Mouse (Mus musculus): ENCODE measurements around the gene Armc9.

Armc9 gene

GRCm38 (mm10) chr1:86188271-86188670 is 33.7 kb downstream of the Armc9 start:
- DNase-seq (ENCODE audit: low read depth, low spot score): no peak
- H3K27me3 ChIP-seq (ENCODE audit: control insufficient read depth, insufficient read depth, low read length, poor library complexity, severe bottlenecking): no peaks in the 10 kb centered on the region
- H3K36me3 ChIP-seq (ENCODE audit: control insufficient read depth, insufficient read depth, low read length, poor library complexity, severe bottlenecking): no peaks in the 10 kb centered on the region

- DNase-seq (ENCODE audit: low read depth, low spot score): peak; percentile 74
- Histone ChIP-seq H3K36me3 (ENCODE audit: control insufficient read depth, insufficient read depth, low read length, poor library complexity, severe bottlenecking) (no peaks in the 10 kb centered on the region), H3K27me3 (ENCODE audit: control insufficient read depth, insufficient read depth, low read length, poor library complexity, severe bottlenecking) (no peaks in the 10 kb centered on the region)
Measured at GRCm38 (mm10) chr1:86189034-86189702, 34.6 kb downstream of the Armc9 start.

DNA sequence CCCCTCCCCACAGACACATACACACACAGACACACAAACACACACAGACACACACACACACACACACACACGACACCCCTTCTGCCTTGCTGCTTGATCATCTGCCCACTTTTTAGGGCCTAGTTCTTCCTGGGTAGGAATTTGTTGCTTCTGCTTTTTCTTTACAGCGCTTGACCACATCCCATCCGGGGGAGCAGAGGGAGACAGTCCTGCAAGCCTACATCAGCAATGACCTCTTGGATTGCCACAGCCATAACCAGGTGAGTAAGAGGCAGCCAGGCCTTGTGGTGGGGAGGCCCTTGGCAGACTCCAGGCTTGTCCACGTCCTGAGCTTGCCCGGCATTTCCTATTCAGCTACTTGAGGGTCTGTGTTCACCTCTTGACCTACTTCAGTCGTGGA is 36.3 kb downstream of the Armc9 start:
- H3K36me3 ChIP-seq (ENCODE audit: control insufficient read depth, insufficient read depth, low read length, poor library complexity, severe bottlenecking): no peaks in the 10 kb centered on the region
- DNase-seq (ENCODE audit: low read depth, low spot score): no peak
- no peaks in the 10 kb centered on the region for H3K27me3 ChIP-seq (ENCODE audit: control insufficient read depth, insufficient read depth, low read length, poor library complexity, severe bottlenecking)

- H3K27me3 ChIP-seq (ENCODE audit: control insufficient read depth, insufficient read depth, low read length, poor library complexity, severe bottlenecking): no peaks in the 10 kb centered on the region
- DNase-seq (ENCODE audit: low read depth, low spot score): peak; percentile 35
Measured at GRCm38 (mm10) chr1:86194044-86194443, 39.5 kb downstream of the Armc9 start.

DNA sequence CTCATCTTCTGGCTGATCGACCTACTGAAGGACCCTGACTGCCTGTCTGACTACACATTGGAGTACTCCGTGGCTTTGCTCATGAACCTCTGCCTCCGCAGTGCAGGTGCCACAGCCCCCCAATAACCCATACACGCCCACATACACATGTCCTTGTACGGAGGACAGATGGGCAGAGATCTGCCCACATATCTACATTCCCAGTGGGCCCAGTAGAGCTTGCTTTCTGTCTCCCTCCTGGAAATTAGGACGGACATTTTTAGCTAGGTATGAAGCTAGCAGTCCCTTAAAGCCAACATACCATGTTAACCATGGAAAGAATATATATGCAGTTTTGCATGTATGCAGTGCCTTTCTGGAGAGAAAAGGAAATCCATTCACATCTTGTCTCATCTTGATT is 43.7 kb downstream of the Armc9 start:
- no peak for DNase-seq (ENCODE audit: low read depth, low spot score)

More at GRCm38 (mm10) chr1:86194044-86194443, 39.5 kb downstream of the Armc9 start:
- no peaks in the 10 kb centered on the region for H3K36me3 ChIP-seq (ENCODE audit: control insufficient read depth, insufficient read depth, low read length, poor library complexity, severe bottlenecking)

GRCm38 (mm10) chr1:86199026-86199425 is 44.4 kb downstream of the Armc9 start:
- DNase-seq (ENCODE audit: low read depth, low spot score): no peak
- H3K27me3 ChIP-seq (ENCODE audit: control insufficient read depth, insufficient read depth, low read length, poor library complexity, severe bottlenecking): no peaks in the 10 kb centered on the region
- H3K36me3 ChIP-seq (ENCODE audit: control insufficient read depth, insufficient read depth, low read length, poor library complexity, severe bottlenecking): peaks cover 4% of the 10 kb centered on the region; the same call in 1 of the 2 replicates

More for the DNA sequence above, 43.7 kb downstream of the Armc9 start:
- Histone ChIP-seq H3K27me3 (ENCODE audit: control insufficient read depth, insufficient read depth, low read length, poor library complexity, severe bottlenecking) (no peaks in the 10 kb centered on the region), H3K36me3 (ENCODE audit: control insufficient read depth, insufficient read depth, low read length, poor library complexity, severe bottlenecking) (peaks cover 4% of the 10 kb centered on the region; the same call in 1 of the 2 replicates)

- DNase-seq (ENCODE audit: low read depth, low spot score): no peak
- no peaks in the 10 kb centered on the region for H3K27me3 ChIP-seq (ENCODE audit: control insufficient read depth, insufficient read depth, low read length, poor library complexity, severe bottlenecking)
- peaks cover 4% of the 10 kb centered on the region; the same call in 1 of the 2 replicates for H3K36me3 ChIP-seq (ENCODE audit: control insufficient read depth, insufficient read depth, low read length, poor library complexity, severe bottlenecking)
Measured at GRCm38 (mm10) chr1:86201312-86201711, 46.7 kb downstream of the Armc9 start.

- H3K36me3 ChIP-seq (ENCODE audit: control insufficient read depth, insufficient read depth, low read length, poor library complexity, severe bottlenecking): peaks cover 4% of the 10 kb centered on the region; the same call in 1 of the 2 replicates
- H3K27me3 ChIP-seq (ENCODE audit: control insufficient read depth, insufficient read depth, low read length, poor library complexity, severe bottlenecking): no peaks in the 10 kb centered on the region
- no peak for DNase-seq (ENCODE audit: low read depth, low spot score)
Measured at GRCm38 (mm10) chr1:86202617-86203219, 48.1 kb downstream of the Armc9 start.

DNA sequence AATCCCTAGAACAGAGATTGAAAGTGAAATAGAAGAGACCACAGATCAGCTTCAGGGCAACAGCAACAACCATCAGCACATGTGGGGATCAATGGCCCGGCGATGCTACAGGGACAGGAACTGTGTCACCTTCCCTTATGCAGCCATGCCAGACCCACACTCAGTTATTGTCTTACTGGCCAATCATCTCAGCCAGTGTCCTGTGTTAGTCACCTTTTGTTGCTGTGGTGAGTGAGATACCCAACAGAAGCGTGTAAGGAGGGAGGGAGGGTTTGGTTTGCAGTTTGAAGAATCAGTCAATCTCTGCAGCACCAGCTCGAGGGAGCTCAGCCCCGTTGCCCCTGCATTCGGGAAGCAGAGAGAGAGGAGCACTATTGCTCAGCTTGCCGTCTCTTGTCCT is 56.1 kb downstream of the Armc9 start:
- no peak for DNase-seq (ENCODE audit: low read depth, low spot score)

DNA sequence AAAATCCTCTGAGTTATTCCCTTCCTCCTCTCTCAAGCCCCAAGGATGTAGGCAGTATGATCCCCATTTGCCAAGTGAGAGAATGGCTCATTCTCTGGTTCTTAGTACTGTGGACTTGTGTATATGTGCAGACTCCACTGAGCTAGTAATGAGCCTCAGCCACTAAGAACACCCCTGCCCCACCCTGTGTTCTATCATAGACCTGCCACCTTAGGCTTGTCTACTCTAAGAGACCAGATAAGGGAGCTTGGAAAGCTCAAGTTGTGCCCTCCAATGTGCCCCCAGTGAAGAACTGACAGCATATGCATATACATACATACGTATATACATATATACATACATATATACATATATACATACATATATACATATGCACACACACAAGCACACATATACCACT is 56.9 kb downstream of the Armc9 start:
- DNase-seq (ENCODE audit: low read depth, low spot score): no peak
- H3K36me3 ChIP-seq (ENCODE audit: control insufficient read depth, insufficient read depth, low read length, poor library complexity, severe bottlenecking): peaks cover 2% of the 10 kb centered on the region; the same call in 1 of the 2 replicates
- no peaks in the 10 kb centered on the region for H3K27me3 ChIP-seq (ENCODE audit: control insufficient read depth, insufficient read depth, low read length, poor library complexity, severe bottlenecking)

More for the DNA sequence above, 56.1 kb downstream of the Armc9 start:
- no peaks in the 10 kb centered on the region for H3K27me3 ChIP-seq (ENCODE audit: control insufficient read depth, insufficient read depth, low read length, poor library complexity, severe bottlenecking)
- peaks cover 2% of the 10 kb centered on the region; the same call in 1 of the 2 replicates for H3K36me3 ChIP-seq (ENCODE audit: control insufficient read depth, insufficient read depth, low read length, poor library complexity, severe bottlenecking)

DNA sequence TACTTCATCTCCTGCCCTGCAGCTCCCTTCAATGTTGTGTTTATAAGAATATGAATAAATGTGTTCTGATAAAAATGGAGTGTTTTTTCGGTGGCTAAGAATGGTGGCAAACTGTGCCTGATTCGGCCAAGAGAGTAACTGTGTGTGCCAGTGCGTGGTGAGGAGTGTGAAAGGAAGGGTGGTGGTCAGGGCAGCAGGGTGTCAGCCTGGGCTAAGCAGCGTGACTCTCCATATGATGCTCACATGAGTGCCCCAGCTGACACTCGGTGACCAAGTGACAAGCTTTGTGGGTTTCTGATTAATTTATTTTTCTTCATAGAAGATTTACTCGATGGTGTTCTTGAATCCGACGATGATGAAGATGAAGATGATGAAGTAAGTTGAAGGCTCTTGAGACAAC is 58.2 kb downstream of the Armc9 start:
- no peaks in the 10 kb centered on the region for H3K27me3 ChIP-seq (ENCODE audit: control insufficient read depth, insufficient read depth, low read length, poor library complexity, severe bottlenecking)

DNA sequence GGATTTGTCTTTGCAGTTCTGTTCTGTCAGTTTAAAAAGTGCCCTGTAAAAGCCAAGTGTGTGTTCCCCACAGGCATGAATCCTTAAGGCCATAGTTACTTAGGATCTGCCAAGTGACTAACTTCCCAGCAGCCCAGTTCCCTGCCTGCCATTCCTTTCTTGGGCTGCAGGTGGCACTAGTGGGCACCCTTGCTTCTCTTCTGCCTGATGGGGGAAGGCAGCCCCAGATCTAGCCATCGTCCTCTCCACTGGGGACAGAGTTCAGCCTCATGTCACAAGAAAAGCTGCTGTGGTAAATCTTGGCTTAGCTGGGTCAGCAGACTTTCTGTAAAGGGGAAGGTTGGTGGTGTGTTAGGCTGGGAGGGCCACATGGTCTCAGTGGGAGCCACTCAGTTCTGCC is 59.6 kb downstream of the Armc9 start:
- Histone ChIP-seq H3K36me3 (ENCODE audit: control insufficient read depth, insufficient read depth, low read length, poor library complexity, severe bottlenecking) (peaks cover 2% of the 10 kb centered on the region; the same call in 1 of the 2 replicates), H3K27me3 (ENCODE audit: control insufficient read depth, insufficient read depth, low read length, poor library complexity, severe bottlenecking) (no peaks in the 10 kb centered on the region)
- peak; percentile 91 for DNase-seq (ENCODE audit: low read depth, low spot score)

More for the DNA sequence above, 58.2 kb downstream of the Armc9 start:
- no peak for DNase-seq (ENCODE audit: low read depth, low spot score)
- H3K36me3 ChIP-seq (ENCODE audit: control insufficient read depth, insufficient read depth, low read length, poor library complexity, severe bottlenecking): peaks cover 2% of the 10 kb centered on the region; the same call in 1 of the 2 replicates

- no peaks in the 10 kb centered on the region for H3K36me3 ChIP-seq (ENCODE audit: control insufficient read depth, insufficient read depth, low read length, poor library complexity, severe bottlenecking)
- peak; percentile 60 for DNase-seq (ENCODE audit: low read depth, low spot score)
- H3K27me3 ChIP-seq (ENCODE audit: control insufficient read depth, insufficient read depth, low read length, poor library complexity, severe bottlenecking): no peaks in the 10 kb centered on the region
Measured at GRCm38 (mm10) chr1:86215297-86215696, 60.7 kb downstream of the Armc9 start.

- H3K36me3 ChIP-seq (ENCODE audit: control insufficient read depth, insufficient read depth, low read length, poor library complexity, severe bottlenecking): no peaks in the 10 kb centered on the region
- no peaks in the 10 kb centered on the region for H3K27me3 ChIP-seq (ENCODE audit: control insufficient read depth, insufficient read depth, low read length, poor library complexity, severe bottlenecking)
- DNase-seq (ENCODE audit: low read depth, low spot score): peak; percentile 60
Measured at GRCm38 (mm10) chr1:86216412-86216811, 61.8 kb downstream of the Armc9 start.

DNA sequence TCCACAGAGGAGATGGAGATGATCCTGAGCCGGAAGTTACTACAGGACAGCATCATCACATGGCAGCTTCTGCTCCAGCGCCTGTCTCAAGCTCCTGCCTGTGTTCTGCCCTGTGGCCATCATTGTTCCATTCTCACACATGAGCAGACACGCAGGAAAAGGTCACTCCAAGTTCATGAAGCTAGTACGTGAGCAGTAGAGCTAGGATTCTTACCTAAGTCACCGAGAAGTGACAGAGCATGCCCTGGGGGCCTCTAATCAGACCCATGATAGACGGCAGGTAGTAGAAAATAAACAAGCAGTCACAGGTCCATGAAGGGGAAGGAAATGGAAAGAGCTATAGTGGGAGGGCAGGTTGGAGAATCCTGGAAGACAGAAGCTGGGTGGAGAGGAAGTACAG is 63.4 kb downstream of the Armc9 start:
- Histone ChIP-seq H3K27me3 (ENCODE audit: control insufficient read depth, insufficient read depth, low read length, poor library complexity, severe bottlenecking) (no peaks in the 10 kb centered on the region), H3K36me3 (ENCODE audit: control insufficient read depth, insufficient read depth, low read length, poor library complexity, severe bottlenecking) (no peaks in the 10 kb centered on the region)
- peak; percentile 13 for DNase-seq (ENCODE audit: low read depth, low spot score)

Measured in splenic B cell, adult 2 months (primary cell).